Mouse (Mus musculus): Measurements from ENCODE around the gene Ucn. TPM values are rescaled to one million over a fixed set of nuclear protein-coding genes. Genes with fewer than 3 reads are reported as not detected.

Ucn gene
- total RNA-seq (2012; rRNA removed) (not detected in 2 replicates), polyA plus RNA-seq (2012; ENCODE audit: insufficient read depth in 1 of 2, insufficient read length in 2 of 2, low read depth in 1 of 2, low replicate concordance in 2 of 2, missing spikeins in 1 of 2) (not detected)

DNA sequence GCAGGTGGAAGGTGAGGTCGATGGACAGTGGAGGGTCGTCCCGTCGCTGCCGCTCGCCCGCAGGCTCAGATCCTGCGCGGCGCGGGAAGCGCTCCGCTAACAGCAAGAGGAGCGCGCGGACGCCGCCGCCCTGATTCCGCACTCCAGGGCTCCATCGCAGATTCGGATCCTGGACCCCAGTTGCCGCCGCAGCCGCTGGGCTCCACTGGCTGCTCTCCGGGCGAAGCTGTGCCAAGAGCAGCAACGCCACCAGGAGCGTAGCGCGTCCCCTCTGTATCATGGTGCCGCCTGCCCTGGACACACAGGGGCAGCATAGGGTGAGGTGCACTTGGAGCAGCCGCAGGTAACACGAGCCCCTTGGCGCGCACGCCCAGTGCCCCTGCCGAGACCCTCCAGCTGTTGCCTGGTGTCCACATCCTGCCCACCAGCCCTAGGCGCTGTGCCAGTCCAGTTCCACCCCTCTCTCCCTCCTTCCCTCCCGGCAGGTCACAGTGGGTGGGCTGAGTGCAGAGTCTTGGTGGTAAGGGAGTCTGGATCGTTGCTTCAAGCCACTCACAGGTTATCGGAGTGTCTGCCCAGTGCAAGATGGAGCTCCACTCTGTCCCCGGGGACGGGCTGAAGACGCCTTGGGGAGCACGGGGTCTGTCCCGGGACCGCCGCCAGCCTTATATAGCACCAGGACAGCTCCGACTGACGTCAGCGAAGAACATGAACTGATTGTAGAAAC lies at the start of gene Ucn:
Gene Ucn (minus strand): TSS at position 589 of the 727 bp plus-strand sequence.
- H3K27ac ChIP-seq (ENCODE audit: control insufficient read depth, low read depth, low read length): no peak within 1 kb of the TSS
- H3K4me1 ChIP-seq (ENCODE audit: control insufficient read depth in 1 of 2, insufficient read depth in 2 of 2, low read length in 2 of 2): no peaks in the 10 kb centered on the region
- peaks cover 0 to 2% of the 10 kb centered on the region in 2 experiments; a peak in 1 of 4 replicates for H3K27me3 ChIP-seq (ENCODE audit: control insufficient read depth in 1 of 2, insufficient read depth in 2 of 2, low read length in 2 of 2)
- H3K79me2 ChIP-seq (ENCODE audit: control insufficient read depth, insufficient read depth, low read length, poor library complexity): no peaks in the 10 kb centered on the region
- TF ChIP-seq POLR2A (IDR thresholded peaks at IDR 0.05; ENCODE audit: control insufficient read depth in 1 of 2, insufficient read depth in 1 of 2, low read depth in 1 of 2, low read length in 2 of 2, poor library complexity in 1 of 2): 0 out of 4 replicates have a peak, but pooled peaks of 1 of the 2 experiments have one; percentile 17
- TF ChIP-seq RAD21 (IDR thresholded peaks at IDR 0.05; ENCODE audit: low read depth, low read length): no peak
- no peaks in the 10 kb centered on the region for H3K36me3 ChIP-seq (ENCODE audit: control insufficient read depth in 1 of 2, insufficient read depth in 2 of 2, low read length in 2 of 2)
- no peaks in the 10 kb centered on the region for H3K9me3 ChIP-seq (replicated peaks; ENCODE audit: insufficient read depth, low read length)
- H3K9ac ChIP-seq (ENCODE audit: control insufficient read depth, low read depth, low read length, poor library complexity, severe bottlenecking): no peak within 1 kb of the TSS
- no peak within 1 kb of the TSS for H3K4me3 ChIP-seq (ENCODE audit: control insufficient read depth in 1 of 2, insufficient read depth in 1 of 2, low read depth in 2 of 2, low read length in 2 of 2)
- DNase-seq (ENCODE audit: low read depth, low spot score): no peak

DNA sequence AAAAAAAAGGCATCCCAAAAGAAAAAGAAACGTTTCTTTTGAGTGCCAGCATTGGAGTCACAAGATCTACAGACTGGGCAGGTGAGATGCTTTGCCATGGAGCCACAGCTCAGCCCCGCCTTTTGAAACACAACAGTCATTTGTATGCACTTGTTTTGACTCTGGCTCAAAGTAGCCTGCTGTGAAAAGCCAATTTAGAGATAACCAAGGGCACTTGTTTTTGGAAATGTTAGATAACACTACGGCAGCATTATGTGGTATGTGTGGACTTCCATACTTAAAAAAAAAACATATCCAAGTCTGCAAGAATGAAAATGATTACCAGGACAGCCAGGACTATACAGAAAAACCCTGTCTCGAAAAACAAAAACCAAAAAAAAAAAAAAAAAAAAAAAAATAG lies 45.0 kb upstream of the Ucn start:
- peaks cover 16 to 23% of the 10 kb centered on the region in 2 experiments for H3K4me1 ChIP-seq (ENCODE audit: control insufficient read depth in 1 of 2, insufficient read depth in 2 of 2, low read length in 2 of 2)
- no peak overlapping the region for H3K27ac ChIP-seq (ENCODE audit: control insufficient read depth, low read depth, low read length)
- peaks cover 15% of the 10 kb centered on the region for H3K79me2 ChIP-seq (ENCODE audit: control insufficient read depth, insufficient read depth, low read length, poor library complexity)
- H3K4me3 ChIP-seq (ENCODE audit: control insufficient read depth in 1 of 2, insufficient read depth in 1 of 2, low read depth in 2 of 2, low read length in 2 of 2): 0 out of 4 replicates have a peak overlapping the region, but pooled peaks of 1 of the 2 experiments have one; percentile 12
- H3K9me3 ChIP-seq (replicated peaks; ENCODE audit: insufficient read depth, low read length): no peaks in the 10 kb centered on the region
- no peaks in the 10 kb centered on the region for H3K27me3 ChIP-seq (ENCODE audit: control insufficient read depth in 1 of 2, insufficient read depth in 2 of 2, low read length in 2 of 2)
- H3K36me3 ChIP-seq (ENCODE audit: control insufficient read depth in 1 of 2, insufficient read depth in 2 of 2, low read length in 2 of 2): peaks cover 5 to 28% of the 10 kb centered on the region in 2 experiments
- no peak for TF ChIP-seq GABPA (IDR thresholded peaks at IDR 0.05; ENCODE audit: low read depth, low read length)
- peak; percentile 89 for TF ChIP-seq ZNF384 (IDR thresholded peaks at IDR 0.05; ENCODE audit: low read depth, low read length)
- TF ChIP-seq JUND (IDR thresholded peaks at IDR 0.05; ENCODE audit: low read depth, low read length): no peak
- peak; percentile 61 to 74 for TF ChIP-seq EP300 (IDR thresholded peaks at IDR 0.05; ENCODE audit: low read depth in 1 of 2, low read length in 2 of 2)
- TF ChIP-seq ELF1 (IDR thresholded peaks at IDR 0.05; ENCODE audit: low read depth, low read length): no peak
- TF ChIP-seq ETS1 (IDR thresholded peaks at IDR 0.05; ENCODE audit: low read depth, low read length): peak; percentile 69
- 0 out of 2 replicates have a peak, but pooled peaks have one; percentile 26 for TF ChIP-seq MYC (IDR thresholded peaks at IDR 0.05; ENCODE audit: low read depth, low read length)
- TF ChIP-seq CTCF (IDR thresholded peaks at IDR 0.05 in 2 of 3, conservative IDR thresholded peaks at IDR 0.05 in 1 of 3; ENCODE audit: control insufficient read depth in 1 of 3, insufficient read depth in 1 of 3, low read depth in 2 of 3, low read length in 3 of 3, poor library complexity in 1 of 3, severe bottlenecking in 1 of 3): no peak
- peak; percentile 59 for TF ChIP-seq TAL1 (IDR thresholded peaks at IDR 0.05; ENCODE audit: low read length)
- TF ChIP-seq MAZ (IDR thresholded peaks at IDR 0.05; ENCODE audit: low read depth, low read length): no peak
- TF ChIP-seq GATA1 (IDR thresholded peaks at IDR 0.05; ENCODE audit: low read depth, low read length): peak; percentile 78
- TF ChIP-seq TCF12 (IDR thresholded peaks at IDR 0.05; ENCODE audit: low read depth, low read length): peak; percentile 84
- 0 out of 2 replicates have a peak, but pooled peaks have one; percentile 23 for TF ChIP-seq MAFK (IDR thresholded peaks at IDR 0.05; ENCODE audit: borderline replicate concordance, low read depth, low read length)
- peak; percentile 58 for TF ChIP-seq SIN3A (IDR thresholded peaks at IDR 0.05; ENCODE audit: low read length)
- no peak for TF ChIP-seq CHD1 (IDR thresholded peaks at IDR 0.05; ENCODE audit: low read depth, low read length)
- peak; percentile 25; the same call in 1 of the 2 replicates for TF ChIP-seq HCFC1 (IDR thresholded peaks at IDR 0.05; ENCODE audit: low read depth, low read length)
- peak; percentile 75 for DNase-seq (ENCODE audit: low read depth, low spot score)
- H3K9ac ChIP-seq (ENCODE audit: control insufficient read depth, low read depth, low read length, poor library complexity, severe bottlenecking): no peak overlapping the region

All from MEL (cell line).